Mouse (Mus musculus): ENCODE results near the gene Hipk2. TPM values are rescaled to one million over a fixed set of nuclear protein-coding genes. Genes with fewer than 3 reads are reported as not detected.

Hipk2 gene
- polyA plus RNA-seq, 1 experiment from 2014 or later, result 32.8 TPM

DNA sequence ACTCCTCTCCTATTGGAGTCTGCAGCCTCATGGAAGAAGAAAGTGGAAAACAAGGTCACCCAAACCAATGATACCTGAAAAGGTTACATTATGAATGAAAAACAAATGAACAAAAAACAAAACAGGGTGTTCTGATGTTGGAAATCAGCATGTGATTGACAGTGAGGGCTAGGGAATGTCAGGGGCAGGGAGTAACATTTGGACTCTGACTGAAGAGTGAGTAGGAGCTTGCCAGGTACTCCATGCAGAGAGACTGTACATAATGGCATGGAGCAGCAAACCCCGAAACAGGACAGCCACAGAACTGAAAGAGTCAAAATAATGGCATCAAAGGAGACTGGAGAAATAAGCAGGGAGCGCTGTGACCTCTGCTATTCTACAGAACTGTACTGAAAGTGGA, 15.7 kb downstream of the Hipk2 start:
- H3K9ac ChIP-seq, result no peak overlapping the region
- H3K36me3 ChIP-seq, result no peaks in the 10 kb centered on the region
- H3K4me3 ChIP-seq, result no peak overlapping the region
- no peak overlapping the region for H3K4me2 ChIP-seq
- no peak for ATAC-seq (ENCODE audit: low read depth)
- H3K27me3 ChIP-seq, result no peaks in the 10 kb centered on the region
- H3K27ac ChIP-seq (replicated peaks), result no peak overlapping the region
- peaks cover 33% of the 10 kb centered on the region for H3K4me1 ChIP-seq (replicated peaks)
- no peaks in the 10 kb centered on the region for H3K9me3 ChIP-seq
- 98% methylated on average over 2 of the region's 2 CpGs for WGBS

DNA sequence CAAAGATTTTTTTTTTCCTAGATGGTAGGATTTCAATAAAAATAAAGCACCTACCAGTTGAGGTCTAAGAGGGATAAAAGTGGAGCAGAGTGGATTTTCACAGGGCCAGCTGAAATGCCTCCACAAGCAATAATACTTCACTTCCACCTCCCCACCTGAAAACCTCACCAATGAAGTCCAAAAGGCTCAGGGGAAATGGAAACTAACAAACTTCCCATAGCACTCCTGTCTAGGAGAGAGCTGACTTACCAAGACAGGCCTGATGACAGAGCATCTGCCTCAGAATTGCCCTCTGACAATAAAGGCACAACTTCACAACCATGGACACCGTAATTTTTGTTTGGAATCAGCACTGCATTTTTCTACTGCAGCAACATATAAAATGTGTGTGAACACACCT, 16.1 kb downstream of the Hipk2 start:
- Histone ChIP-seq H3K36me3 (no peaks in the 10 kb centered on the region), H3K4me1 (replicated peaks) (peaks cover 30% of the 10 kb centered on the region), H3K4me2 (no peak overlapping the region), H3K27ac (replicated peaks) (no peak overlapping the region), H3K27me3 (no peaks in the 10 kb centered on the region), H3K4me3 (no peak overlapping the region), H3K9me3 (no peaks in the 10 kb centered on the region), H3K9ac (no peak overlapping the region)
- ATAC-seq (ENCODE audit: low read depth), result no peak
- 94% methylated on average over 1 of the region's 1 CpGs for WGBS

DNA sequence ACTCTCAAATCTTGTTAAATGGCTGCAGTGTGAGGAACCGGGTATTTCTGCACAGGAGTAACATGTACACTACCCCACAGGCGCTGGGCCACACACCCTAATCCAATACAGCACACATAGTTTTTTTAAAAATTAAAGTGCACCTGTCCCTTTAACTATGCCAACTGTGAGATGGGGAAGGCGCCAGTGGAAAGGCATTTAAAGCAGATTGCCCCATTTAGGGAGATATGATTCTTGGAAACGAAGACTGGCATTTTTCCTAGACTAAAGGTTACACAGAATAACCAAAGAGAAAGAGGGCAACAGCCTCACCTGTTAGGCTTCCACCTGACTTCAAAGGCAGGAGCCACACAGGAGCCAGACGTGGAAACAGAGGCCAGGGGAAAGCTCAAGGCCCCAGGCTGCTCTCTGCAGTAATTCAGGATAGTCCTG, 22.4 kb downstream of the Hipk2 start:
- Histone ChIP-seq H3K4me3 (no peak overlapping the region), H3K9me3 (no peaks in the 10 kb centered on the region), H3K9ac (no peak overlapping the region), H3K4me2 (no peak overlapping the region), H3K27me3 (no peaks in the 10 kb centered on the region), H3K4me1 (replicated peaks) (peaks cover 67% of the 10 kb centered on the region), H3K36me3 (no peaks in the 10 kb centered on the region), H3K27ac (replicated peaks) (no peak overlapping the region)
- WGBS, result 79% methylated on average over 5 of the region's 5 CpGs
- no peak for ATAC-seq (ENCODE audit: low read depth)

DNA sequence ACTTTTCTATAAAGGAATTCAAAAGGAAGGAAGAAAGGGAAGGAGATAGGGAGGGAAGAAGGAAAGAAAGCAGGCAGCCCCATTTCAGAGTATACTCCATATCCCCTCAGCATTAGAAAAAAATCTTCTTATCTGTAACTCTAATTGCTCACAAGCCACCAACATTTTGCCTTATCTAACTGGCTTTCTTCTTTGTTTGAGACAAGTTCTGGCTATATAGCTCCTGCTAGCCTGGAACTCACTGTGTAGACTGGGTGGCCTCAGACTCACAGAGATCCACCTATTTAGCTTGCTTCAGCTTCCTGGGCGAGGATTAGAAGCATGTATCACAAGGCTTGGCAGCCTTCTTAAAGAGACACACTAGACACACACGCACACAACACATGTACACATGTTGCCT, 24.2 kb downstream of the Hipk2 start:
- no peak for ATAC-seq (ENCODE audit: low read depth)
- H3K4me3 ChIP-seq, result no peak overlapping the region
- no peak overlapping the region for H3K9ac ChIP-seq
- no peaks in the 10 kb centered on the region for H3K9me3 ChIP-seq
- no peak overlapping the region for H3K4me2 ChIP-seq
- no peak overlapping the region for H3K27ac ChIP-seq (replicated peaks)
- peaks cover 78% of the 10 kb centered on the region for H3K4me1 ChIP-seq (replicated peaks)
- H3K27me3 ChIP-seq, result no peaks in the 10 kb centered on the region
- H3K36me3 ChIP-seq, result no peaks in the 10 kb centered on the region
- 83% methylated on average over 2 of the region's 2 CpGs for WGBS

DNA sequence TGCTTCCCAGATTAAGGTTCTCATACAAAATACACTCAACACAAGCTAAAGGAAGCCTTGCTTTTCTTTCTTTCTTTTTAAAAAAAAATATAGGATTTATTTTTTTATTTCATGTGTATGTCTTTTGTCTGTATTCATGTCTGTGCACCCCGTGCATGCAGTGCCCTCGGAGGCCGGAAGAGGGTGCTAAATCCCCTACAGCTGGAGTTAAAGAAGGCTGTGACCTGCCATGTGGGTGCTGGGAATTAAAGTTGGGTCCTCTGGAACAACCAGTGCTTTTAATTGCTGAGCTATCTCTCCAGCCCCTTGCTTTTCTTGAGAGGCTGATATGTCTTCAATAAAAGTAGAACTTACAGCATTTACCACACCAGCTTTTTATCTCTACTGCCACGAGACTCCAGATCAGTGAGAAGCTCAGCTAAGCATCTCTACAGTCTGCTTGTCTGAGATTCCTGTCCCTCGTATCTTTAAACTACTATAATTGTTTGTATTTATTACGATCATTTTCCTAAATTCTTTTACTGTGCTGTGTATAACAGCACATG, 25.2 kb downstream of the Hipk2 start:
- no peak overlapping the region for H3K4me2 ChIP-seq
- H3K4me1 ChIP-seq (replicated peaks), result peaks cover 81% of the 10 kb centered on the region
- no peak overlapping the region for H3K4me3 ChIP-seq
- no peaks in the 10 kb centered on the region for H3K9me3 ChIP-seq
- WGBS, result 92% methylated on average over 6 of the region's 6 CpGs
- no peak overlapping the region for H3K27ac ChIP-seq (replicated peaks)
- H3K27me3 ChIP-seq, result no peaks in the 10 kb centered on the region
- ATAC-seq (ENCODE audit: low read depth), result no peak
- no peaks in the 10 kb centered on the region for H3K36me3 ChIP-seq
- H3K9ac ChIP-seq, result no peak overlapping the region

DNA sequence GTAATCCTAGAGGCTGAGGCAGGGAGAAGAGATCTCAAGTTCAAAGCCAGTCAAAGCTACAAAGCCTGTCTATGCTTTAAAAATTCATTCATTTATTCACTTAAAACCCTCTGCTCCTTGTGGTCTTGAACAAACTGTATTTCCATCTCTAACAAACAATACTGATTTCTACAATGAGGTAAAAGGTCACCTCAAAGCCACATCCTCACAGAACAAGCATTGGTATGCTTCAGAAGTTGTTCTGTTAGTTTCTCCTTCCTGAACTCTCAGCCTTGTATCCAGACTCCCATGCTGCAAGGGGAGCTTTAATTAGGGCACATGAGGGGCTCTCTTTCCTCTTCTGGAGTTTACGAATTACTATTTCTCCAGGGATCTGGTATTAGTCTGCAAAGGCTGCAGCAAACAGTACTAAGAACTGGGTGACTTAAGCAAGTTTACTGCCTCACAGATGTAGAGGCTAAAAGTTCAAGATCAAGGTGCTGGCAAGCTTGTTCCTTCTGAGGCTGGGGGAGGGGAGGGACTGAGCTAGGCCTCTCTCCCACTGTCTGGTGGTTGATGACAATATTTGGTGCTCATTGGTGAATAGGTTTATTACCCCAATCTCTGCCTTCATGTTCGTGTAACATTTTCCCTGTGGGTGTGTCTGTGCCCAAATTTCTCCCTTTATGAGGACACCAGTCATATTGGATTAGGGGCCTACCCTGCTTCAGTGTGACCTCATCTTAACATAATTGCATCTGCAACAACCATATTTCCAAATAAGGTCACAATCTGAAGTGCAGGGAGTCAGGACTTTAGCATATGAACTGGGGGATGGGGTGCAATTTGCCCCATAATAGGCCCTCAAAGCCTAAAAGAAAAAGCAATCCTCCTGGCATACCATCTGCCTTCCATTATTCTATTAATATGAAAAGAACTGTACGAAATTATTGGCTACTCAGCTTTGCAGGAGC, 27.7 kb downstream of the Hipk2 start:
- Histone ChIP-seq H3K27ac (replicated peaks) (0 out of 2 replicates have a peak overlapping the region, but pooled peaks have one; percentile 9), H3K9ac (no peak overlapping the region), H3K4me3 (no peak overlapping the region), H3K36me3 (no peaks in the 10 kb centered on the region), H3K4me1 (replicated peaks) (peaks cover 72% of the 10 kb centered on the region), H3K4me2 (no peak overlapping the region), H3K27me3 (no peaks in the 10 kb centered on the region), H3K9me3 (no peaks in the 10 kb centered on the region)
- 42% methylated on average over 3 of the region's 3 CpGs for WGBS
- no peak for ATAC-seq (ENCODE audit: low read depth)

DNA sequence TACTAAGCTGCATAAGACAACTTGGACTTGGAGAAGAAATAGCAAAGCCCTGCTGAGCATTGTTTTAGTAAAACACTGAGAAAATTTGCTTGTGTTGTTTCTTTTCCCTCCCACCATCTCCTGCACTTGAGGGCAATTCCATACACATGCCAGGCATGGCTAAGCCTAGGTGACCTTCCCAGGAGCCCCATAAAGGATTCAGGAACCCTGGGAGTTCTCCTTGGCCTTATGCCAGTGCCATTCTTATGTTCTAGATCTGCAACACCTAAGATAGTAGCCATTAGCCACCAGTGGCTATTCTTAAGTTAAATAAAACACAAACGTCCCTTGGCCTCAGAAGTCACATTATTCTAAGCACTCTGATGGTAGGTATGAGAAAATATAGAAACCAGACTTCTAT, 28.5 kb downstream of the Hipk2 start:
- 64% methylated on average over 1 of the region's 1 CpGs for WGBS
- H3K36me3 ChIP-seq, result no peaks in the 10 kb centered on the region
- no peaks in the 10 kb centered on the region for H3K9me3 ChIP-seq
- H3K4me3 ChIP-seq, result no peak overlapping the region
- H3K4me1 ChIP-seq (replicated peaks), result peaks cover 64% of the 10 kb centered on the region
- no peak overlapping the region for H3K4me2 ChIP-seq
- H3K27ac ChIP-seq (replicated peaks), result peak overlapping the region; percentile 54; the same call in 1 of the 2 replicates
- ATAC-seq (ENCODE audit: low read depth), result no peak
- no peaks in the 10 kb centered on the region for H3K27me3 ChIP-seq
- no peak overlapping the region for H3K9ac ChIP-seq

DNA sequence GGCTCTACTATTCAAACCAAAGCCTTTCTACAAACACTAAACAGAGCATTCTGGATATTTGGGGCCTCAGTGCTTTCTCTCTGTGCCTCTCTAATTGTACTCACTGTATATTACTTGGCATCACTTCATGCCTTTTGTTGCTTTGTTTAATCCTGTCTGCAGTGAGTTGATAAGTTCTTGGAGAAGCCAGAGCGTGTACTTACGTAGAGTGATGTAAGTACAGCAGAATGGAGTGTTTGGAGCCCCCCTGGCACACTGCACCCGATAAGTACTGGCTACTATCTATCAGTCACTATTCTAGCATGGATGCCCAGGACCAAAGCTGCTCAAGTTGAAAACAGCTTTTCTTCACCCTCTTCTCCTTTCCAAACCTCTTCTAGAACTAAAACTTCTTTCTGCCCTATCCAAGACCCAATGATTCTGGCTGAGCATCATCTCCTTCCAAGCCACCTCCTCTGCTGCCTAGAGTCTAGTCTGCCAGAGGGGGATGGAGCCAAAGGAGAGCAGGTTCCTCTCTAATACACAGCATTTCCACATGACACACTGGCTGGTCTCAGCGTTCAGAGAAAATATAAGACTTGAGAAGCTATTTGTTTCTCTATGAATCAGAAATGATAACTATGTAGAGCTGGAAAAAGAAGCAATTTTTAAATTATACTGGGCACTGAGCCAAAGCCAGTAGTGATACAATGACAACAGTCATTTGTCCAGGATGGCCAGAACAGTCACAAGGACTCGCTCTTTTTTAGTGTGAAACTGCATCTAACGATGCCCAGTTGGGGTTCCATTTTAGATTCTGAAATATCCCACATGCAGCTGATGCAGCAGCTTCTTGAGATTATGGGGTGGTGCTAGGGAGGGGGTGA, 29.4 kb downstream of the Hipk2 start:
- Histone ChIP-seq H3K9ac (no peak overlapping the region), H3K4me2 (no peak overlapping the region), H3K4me3 (no peak overlapping the region), H3K9me3 (no peaks in the 10 kb centered on the region), H3K27me3 (no peaks in the 10 kb centered on the region), H3K36me3 (no peaks in the 10 kb centered on the region), H3K4me1 (replicated peaks) (peaks cover 59% of the 10 kb centered on the region), H3K27ac (replicated peaks) (peak overlapping the region; percentile 54)
- WGBS, result 74% methylated on average over 6 of the region's 6 CpGs
- ATAC-seq (ENCODE audit: low read depth), result no peak

DNA sequence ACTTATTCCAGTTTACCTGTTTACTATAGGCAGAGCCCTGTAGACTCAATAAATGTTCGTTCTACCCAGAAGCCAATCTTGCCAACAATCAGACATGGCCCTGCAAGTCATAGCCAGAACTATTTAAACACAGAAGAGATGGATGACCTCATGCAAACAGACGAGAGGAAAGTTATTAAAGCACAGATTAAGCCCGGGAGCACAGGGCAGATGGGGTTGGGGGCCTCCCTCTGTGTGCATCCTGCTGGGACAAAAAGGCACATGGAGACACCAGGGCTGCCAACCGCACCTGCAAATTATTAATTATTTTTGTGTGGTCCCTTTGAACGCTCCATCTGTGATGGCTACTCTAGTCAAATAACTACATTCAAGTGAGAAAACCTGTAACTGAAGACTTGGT, 30.1 kb downstream of the Hipk2 start:
- H3K27me3 ChIP-seq, result no peaks in the 10 kb centered on the region
- H3K36me3 ChIP-seq, result no peaks in the 10 kb centered on the region
- no peaks in the 10 kb centered on the region for H3K9me3 ChIP-seq
- no peak overlapping the region for H3K27ac ChIP-seq (replicated peaks)
- no peak overlapping the region for H3K4me3 ChIP-seq
- ATAC-seq (ENCODE audit: low read depth), result no peak
- no peak overlapping the region for H3K4me2 ChIP-seq
- WGBS, result 53% methylated on average over 5 of the region's 5 CpGs
- H3K4me1 ChIP-seq (replicated peaks), result peaks cover 66% of the 10 kb centered on the region
- H3K9ac ChIP-seq, result no peak overlapping the region

DNA sequence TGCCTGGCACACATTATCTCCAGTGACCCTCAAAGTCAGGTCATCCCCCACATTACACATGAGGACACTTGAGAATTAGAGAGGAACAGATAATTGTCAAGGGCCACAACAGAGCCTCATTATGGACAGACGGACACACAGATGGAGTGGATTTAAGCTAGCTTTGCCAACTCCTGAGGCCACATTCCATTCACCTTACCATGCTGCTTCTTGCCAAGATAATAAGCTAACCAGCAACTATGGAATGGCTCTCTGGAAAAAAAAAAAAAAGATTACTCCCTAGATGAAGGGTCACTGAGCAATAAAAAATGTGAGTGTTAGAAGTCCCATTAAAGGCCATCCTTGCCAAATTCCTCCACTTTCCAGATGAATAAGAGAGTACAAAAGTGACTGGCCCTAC, 30.8 kb downstream of the Hipk2 start:
- Histone ChIP-seq H3K9ac (no peak overlapping the region), H3K9me3 (no peaks in the 10 kb centered on the region), H3K27me3 (no peaks in the 10 kb centered on the region), H3K4me1 (replicated peaks) (peaks cover 70% of the 10 kb centered on the region), H3K4me2 (no peak overlapping the region), H3K27ac (replicated peaks) (no peak overlapping the region), H3K4me3 (no peak overlapping the region), H3K36me3 (no peaks in the 10 kb centered on the region)
- no peak for ATAC-seq (ENCODE audit: low read depth)
- 73% methylated on average over 1 of the region's 1 CpGs for WGBS

DNA sequence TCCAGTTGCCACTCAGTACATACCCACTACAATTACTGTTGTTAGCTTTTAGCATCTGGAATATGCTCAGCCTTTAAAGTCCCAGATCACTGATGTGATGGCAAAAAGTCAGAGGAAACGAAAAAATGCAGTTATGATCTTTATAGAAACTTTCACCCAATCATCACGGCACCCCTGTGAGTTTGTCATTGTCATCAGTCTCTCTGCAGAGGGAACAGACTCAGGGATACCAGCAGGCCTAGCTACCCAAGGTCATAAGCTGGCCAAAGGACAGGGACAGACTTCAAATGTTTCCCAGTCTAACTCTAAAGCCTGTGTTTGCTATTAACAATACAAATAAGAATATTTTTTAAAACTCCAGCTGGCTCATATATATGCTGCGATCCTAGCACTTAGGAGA, 34.4 kb downstream of the Hipk2 start:
- ATAC-seq (ENCODE audit: low read depth), result no peak
- Histone ChIP-seq H3K4me1 (replicated peaks) (peaks cover 56% of the 10 kb centered on the region), H3K9me3 (no peaks in the 10 kb centered on the region), H3K4me3 (no peak overlapping the region), H3K4me2 (no peak overlapping the region), H3K27me3 (no peaks in the 10 kb centered on the region), H3K27ac (replicated peaks) (no peak overlapping the region), H3K36me3 (peaks cover 8% of the 10 kb centered on the region; the same call in 1 of the 2 replicates), H3K9ac (no peak overlapping the region)
- WGBS, result 92% methylated on average over 3 of the region's 3 CpGs

DNA sequence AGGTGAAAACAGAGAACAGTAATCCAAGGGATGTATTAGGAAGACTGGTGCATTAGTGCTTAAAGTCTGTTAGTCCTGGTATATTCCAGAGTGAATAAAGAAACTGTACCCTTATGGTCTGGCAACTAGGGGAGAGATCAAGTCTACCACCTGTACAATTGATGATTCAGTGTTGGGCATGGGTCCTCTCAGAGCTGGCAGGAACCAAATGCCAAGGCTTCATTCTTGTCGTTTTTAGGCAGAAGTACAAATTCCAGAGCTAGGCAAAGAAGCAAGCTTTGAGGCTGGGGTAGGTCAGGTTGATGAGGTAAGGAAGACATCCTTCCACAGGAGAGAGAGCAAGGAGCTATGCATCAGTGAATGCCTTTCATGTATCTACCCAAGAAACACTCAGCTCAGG, 35.2 kb downstream of the Hipk2 start:
- peaks cover 8% of the 10 kb centered on the region; the same call in 1 of the 2 replicates for H3K36me3 ChIP-seq
- no peak overlapping the region for H3K9ac ChIP-seq
- 85% methylated on average over 1 of the region's 1 CpGs for WGBS
- H3K4me1 ChIP-seq (replicated peaks), result peaks cover 48% of the 10 kb centered on the region
- H3K4me3 ChIP-seq, result no peak overlapping the region
- no peaks in the 10 kb centered on the region for H3K9me3 ChIP-seq
- peak overlapping the region; percentile 6; the same call in 1 of the 2 replicates for H3K27ac ChIP-seq (replicated peaks)
- H3K27me3 ChIP-seq, result no peaks in the 10 kb centered on the region
- no peak overlapping the region for H3K4me2 ChIP-seq
- ATAC-seq (ENCODE audit: low read depth), result no peak
